Mouse (Mus musculus) layer of hippocampus, adult 8-10 months (tissue): ENCODE data around the gene Olfr1265. TPM values are rescaled to one million over a fixed set of nuclear protein-coding genes. Genes with fewer than 3 reads are reported as not detected.

ENCODE experiments used
- DNase-seq, 2 experiments: peaks; one replicate each; pipeline ENCODE4 v3.0.0; 2022; ENCODE audit warnings: low spot score in 2 of 2
- total RNA-seq, 4 experiments: library from RNA; stranded (reverse); gene quantifications; 2 replicates each; pipeline ENCODE4 v1.2.4; 2022

Olfr1265 gene
- not detected for total RNA-seq

GRCm38 (mm10) chr2:90035037-90035436, at the start of gene Olfr1265:
TSS of gene Olfr1265 (plus strand) at chr2:90035337.
- no peak for DNase-seq

GRCm38 (mm10) chr2:89990921-89991320, 44.2 kb upstream of the Olfr1265 start, which contains the start of gene Olfr1261:
TSS of gene Olfr1261 (plus strand) at chr2:89991221.
- DNase-seq: no peak

DNA sequence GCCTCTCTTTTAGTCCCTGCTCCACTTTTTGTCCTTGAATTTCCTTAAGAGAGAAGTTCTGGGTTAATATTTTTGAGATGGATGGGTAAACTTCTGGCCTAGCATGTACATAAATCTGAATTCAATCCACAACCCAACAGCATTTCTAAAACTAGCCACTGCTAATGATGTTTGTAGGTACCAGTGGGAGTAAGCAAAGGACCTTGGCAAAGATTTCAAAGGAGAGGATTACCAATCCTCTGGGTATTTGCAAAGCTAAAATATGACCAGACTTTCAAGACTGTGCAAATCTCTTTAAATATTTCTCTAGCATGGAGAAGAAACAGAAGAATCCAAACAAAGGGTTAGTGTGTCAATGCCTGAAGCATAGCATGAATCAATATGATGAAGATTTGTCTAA, 35.3 kb upstream of the Olfr1265 start, which contains the start of gene Olfr1262:
TSS of gene Olfr1262 (plus strand) at position 301 of the 400 bp plus-strand sequence.
- no peak for DNase-seq

- no peak for DNase-seq
These were observed 23.3 kb upstream of the Olfr1265 start, which contains the start of gene Olfr1263 for GRCm38 (mm10) chr2:90011831-90012230. TSS of gene Olfr1263 (plus strand) at chr2:90012131.

DNA sequence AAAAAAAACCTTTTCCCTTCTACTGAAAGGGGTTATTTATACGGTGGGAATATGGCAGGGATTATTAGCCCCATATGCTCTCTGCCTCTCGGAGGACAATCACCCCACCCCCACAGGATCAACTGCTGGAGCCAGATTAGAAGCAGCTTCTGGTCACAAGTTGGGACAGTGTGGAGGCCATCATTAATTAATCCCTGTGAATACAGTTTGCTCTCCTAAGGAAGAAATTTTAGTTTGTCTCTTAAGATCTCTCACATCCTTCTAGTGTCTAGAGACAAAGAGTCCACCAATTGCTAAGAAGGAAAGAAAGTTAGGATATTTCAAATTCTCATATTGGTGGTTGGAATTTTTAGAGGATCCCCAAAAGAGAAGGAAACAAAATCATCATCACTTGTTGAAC, 9.7 kb upstream of the Olfr1265 start, which contains the start of gene Olfr1264:
TSS of gene Olfr1264 (minus strand) at position 101 of the 400 bp plus-strand sequence.
- no peak for DNase-seq

GRCm38 (mm10) chr2:90063494-90063893, 28.4 kb downstream of the Olfr1265 start, which contains the start of gene Olfr140:
TSS of gene Olfr140 (minus strand) at chr2:90063594.
- no peak for DNase-seq

DNA sequence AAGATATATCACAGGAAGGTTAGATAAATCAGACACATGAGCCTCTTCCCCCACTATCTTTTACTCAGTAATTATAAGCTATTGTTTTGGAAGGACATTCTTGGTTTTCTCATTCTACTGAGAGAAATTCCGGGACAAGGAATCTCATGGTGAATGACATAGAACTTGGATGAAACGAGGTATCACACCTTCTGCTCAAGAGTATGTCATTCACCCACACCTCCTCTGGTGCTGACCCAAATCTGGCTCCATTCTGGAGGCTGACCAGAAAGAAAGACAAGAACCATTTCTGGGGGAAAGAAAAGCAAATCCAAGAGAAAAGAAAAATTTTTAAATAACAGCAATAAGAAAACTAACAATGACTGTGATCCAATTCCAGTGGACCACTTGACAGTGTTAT, 34.9 kb downstream of the Olfr1265 start:
- DNase-seq: no peak

Other genes starting within 250 kb of the Olfr1265 start
- gene Olfr1254, start 241.7 kb upstream of the Olfr1265 start, total RNA-seq: not detected
- not detected for gene Olfr1255, start 223.3 kb upstream of the Olfr1265 start, total RNA-seq
- not detected for gene Olfr1256, start 193.8 kb upstream of the Olfr1265 start, total RNA-seq
- gene Olfr48, start 187.1 kb upstream of the Olfr1265 start, total RNA-seq: not detected
- not detected for gene Olfr1257, start 156.9 kb upstream of the Olfr1265 start, total RNA-seq
- not detected for gene Olfr1258, start 108.0 kb upstream of the Olfr1265 start, total RNA-seq
- gene Olfr1259, start 86.7 kb upstream of the Olfr1265 start, total RNA-seq: not detected
- not detected for gene Olfr1260, start 61.0 kb upstream of the Olfr1265 start, total RNA-seq
- not detected for gene Olfr1261, start 44.1 kb upstream of the Olfr1265 start, total RNA-seq
- gene Olfr1262, start 35.2 kb upstream of the Olfr1265 start, total RNA-seq: not detected
- not detected for gene Olfr1263, start 23.2 kb upstream of the Olfr1265 start, total RNA-seq
- gene Olfr1264, start 9.8 kb upstream of the Olfr1265 start, total RNA-seq: not detected
- not detected for gene Olfr140, start 28.3 kb downstream of the Olfr1265 start, total RNA-seq
- not detected for gene Olfr1269, start 86.1 kb downstream of the Olfr1265 start, total RNA-seq
- gene Olfr32, start 107.0 kb downstream of the Olfr1265 start, total RNA-seq: not detected
- gene Olfr1270, start 117.8 kb downstream of the Olfr1265 start, total RNA-seq: not detected
- under 1 TPM in 1 of 4 experiments, not detected in 3; 0.25 TPM for gene Olfr1506, start 189.2 kb downstream of the Olfr1265 start, total RNA-seq
- gene Olfr142, start 222.3 kb downstream of the Olfr1265 start, total RNA-seq: not detected
- not detected for gene Olfr1271, start 235.7 kb downstream of the Olfr1265 start, total RNA-seq